Mouse (Mus musculus) embryonic stem cell, embryonic (primary cell): ENCODE measurements at regions not wholly inside any gene's neighbourhood (a gene's known extent, or its start where the extent isn't known, plus 50 kb on each side); places are given as distances from the start of the nearest gene placed in this dataset.
"Not testable (repeated sequence)": the region's sequence is repeated elsewhere in the genome, so short reads cannot be mapped to it uniquely, and the experiment has no call there.

Experiments
- CTCF ChIA-PET, 4 experiments: fragments of 300-600 bp in 2 of 4; fragments of 350-600 bp in 2 of 4; sonication (Branson Sonifier 250); formaldehyde crosslinking; loops; one replicate each; lab custom pipeline; 2022; ENCODE audit warnings: inconsistent platforms in 2 of 4; lab: Charles Lee
- POLR2A ChIA-PET, 4 experiments: fragments of 300-600 bp in 2 of 4; fragments of 350-600 bp in 2 of 4; sonication (Branson Sonifier 250); formaldehyde crosslinking; loops; one replicate each; lab custom pipeline; 2022; ENCODE audit warnings: antibody characterized with exemption in 4 of 4, inconsistent platforms in 1 of 4; lab: Charles Lee

DNA sequence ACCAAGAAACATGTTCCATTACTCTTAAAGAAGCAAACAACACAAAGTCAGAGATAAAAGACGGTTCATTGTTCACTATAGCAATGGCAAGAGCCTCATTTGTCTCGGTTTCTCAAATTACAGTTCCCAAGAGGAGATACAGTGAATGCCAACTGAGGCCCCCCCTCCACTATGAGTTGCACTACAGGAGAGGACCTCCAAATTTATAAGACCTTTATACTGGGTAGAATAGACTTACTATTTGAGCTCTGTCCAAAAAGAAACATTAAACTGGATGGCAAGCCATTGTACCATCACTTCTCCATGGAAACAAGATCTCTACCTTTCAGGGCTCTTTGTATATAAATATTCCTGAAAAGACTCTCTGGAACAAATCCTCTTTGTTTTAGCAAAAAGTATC, 66.4 kb downstream of the Fundc1 start:
- CTCF ChIA-PET: no interaction called here

DNA sequence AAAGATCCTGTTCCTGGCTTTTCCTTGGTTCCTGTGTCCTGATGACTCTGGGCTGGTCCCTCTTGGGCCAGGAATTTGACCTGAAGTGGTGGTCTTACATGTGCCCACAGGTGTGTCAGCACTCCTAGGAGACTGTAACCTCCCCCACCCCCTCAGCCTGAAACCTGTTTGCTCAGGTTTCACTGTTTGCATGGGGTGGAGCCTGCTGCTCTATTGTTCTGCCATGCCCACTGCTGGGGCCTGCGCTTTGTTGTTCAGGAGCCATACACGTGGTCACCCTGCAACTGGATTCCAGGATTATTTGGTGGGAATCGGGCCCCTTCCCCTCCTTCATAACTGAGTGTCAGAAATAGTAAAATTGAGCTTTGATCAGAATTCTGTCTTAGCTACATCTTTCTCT, 99.0 kb downstream of the Fundc1 start:
- CTCF ChIA-PET: not testable (repeated sequence)
- POLR2A ChIA-PET: interaction anchor here in 2 of 4 experiments (0.7 to 0.9 kb wide), 2 partner anchors 48 to 689 kb away, joined by 3 read pairs; partner anchors contain the start of gene Kdm6a (in 1 of the 2)

More for the DNA sequence above, 66.4 kb downstream of the Fundc1 start:
- POLR2A ChIA-PET: interaction anchor here in 1 of 4 experiments (0.7 to 1.4 kb wide), 2 partner anchors 11 to 16 kb away, joined by 4 read pairs; no protein-coding TSS in a partner anchor

DNA sequence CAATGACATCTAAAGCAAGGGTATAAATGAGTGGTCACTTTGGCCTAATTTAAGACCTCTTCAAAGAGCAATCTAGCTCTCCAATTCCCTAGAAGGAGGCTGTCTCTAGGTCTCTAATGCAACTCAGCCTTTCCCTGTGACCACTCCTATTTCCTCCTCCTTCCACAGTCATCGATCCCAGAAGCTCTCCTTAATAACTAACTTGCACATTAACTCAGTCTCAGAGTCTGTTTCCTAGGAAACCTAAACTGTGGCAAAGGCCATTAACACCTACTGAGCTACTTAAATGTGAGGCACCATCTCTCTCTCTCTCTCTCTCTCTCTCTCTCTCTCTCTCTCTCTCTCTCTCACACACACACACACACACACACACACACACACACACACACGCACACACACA, 115.6 kb downstream of the Fundc1 start:
- CTCF ChIA-PET: no interaction called here
- POLR2A ChIA-PET: no interaction called here

DNA sequence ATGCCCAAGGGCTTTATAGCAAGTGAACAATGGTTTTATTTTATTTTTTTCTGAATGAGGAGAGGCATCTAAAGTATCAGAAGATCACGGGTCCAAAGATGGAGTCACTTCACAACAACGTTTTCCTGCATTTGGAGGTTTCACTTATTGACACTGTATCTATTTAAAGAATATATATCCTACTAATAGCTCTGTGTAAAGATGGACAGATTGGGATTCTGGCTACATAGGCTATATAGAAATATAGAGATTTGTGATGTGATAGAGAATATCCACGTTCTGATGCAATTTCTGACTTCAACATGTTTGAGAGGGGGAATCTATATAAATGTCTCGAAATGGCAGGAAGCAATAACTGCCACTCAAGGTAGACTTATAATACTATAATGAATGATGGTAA, 96.0 kb upstream of the Efhc2 start:
- ChIA-PET POLR2A (no interaction called here), CTCF (no interaction called here)

DNA sequence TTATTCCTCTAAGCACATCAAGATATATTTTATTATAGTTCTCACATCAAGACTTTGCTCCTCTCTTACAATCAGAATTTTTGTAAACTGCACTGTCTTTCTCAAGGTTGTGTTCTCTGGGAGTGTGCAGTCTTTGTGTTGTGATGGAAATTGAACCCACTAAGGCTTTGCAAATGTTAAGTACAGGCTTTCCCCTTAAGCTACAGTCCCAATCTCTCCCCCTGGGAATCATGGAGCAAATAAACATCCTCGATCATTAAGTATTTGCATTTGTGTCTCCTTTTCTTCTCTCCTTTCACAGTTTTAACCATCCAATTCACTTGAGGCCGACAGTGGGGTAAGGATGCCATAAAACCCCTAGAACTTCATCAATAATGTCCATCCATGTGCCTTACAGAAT, 85.1 kb upstream of the Efhc2 start:
- CTCF ChIA-PET: no interaction called here

More for the DNA sequence above, 85.1 kb upstream of the Efhc2 start:
- POLR2A ChIA-PET: no interaction called here
